Mouse (Mus musculus): Measurements from ENCODE around the gene Mrs2. TPM values are rescaled to one million over a fixed set of nuclear protein-coding genes. Genes with fewer than 3 reads are reported as not detected.
A peak's percentile ranks its signal among the peaks of the same experiment; 100 is the strongest.

The Mrs2 gene
- polyA plus RNA-seq, 1 experiment from 2014 or later, result 25.2 TPM

DNA sequence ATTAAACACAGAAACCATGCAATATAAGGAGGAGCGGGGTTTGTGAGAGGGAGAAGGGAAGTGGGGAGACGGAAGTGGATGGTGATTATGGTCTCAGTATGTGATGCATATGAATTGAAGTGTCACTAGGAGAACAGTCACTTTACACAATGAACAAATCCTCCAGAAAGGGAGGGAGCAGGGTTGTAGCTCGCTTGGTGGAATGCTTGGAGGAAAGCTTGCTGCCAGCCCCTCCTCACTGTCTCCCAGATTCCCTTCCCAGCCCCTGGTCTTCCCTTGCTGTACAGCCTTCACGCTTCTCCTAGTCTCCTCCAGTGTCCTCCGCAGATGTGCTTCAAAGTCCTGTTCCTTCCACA, 54.4 kb downstream of the Mrs2 start:
- Histone ChIP-seq H3K9me3 (ENCODE audit: control insufficient read depth, low read length) (no peaks in the 10 kb centered on the region), H3K27me3 (ENCODE audit: control insufficient read depth, insufficient read depth, low read length) (no peaks in the 10 kb centered on the region), H3K4me1 (ENCODE audit: control insufficient read depth, insufficient read depth, low read length) (0 out of 2 replicates have a peak, but pooled peaks cover 3% of the 10 kb centered on the region), H3K4me2 (ENCODE audit: low read length) (peak overlapping the region; percentile 49), H3K9ac (replicated peaks; ENCODE audit: low read length) (no peak overlapping the region), H3K27ac (replicated peaks; ENCODE audit: low read depth, low read length) (no peak overlapping the region), H3K4me3 (replicated peaks; ENCODE audit: low read depth, low read length) (peak overlapping the region; percentile 21; the same call in 1 of the 2 replicates), H3K36me3 (ENCODE audit: control insufficient read depth, insufficient read depth, low read length) (no peaks in the 10 kb centered on the region)
- DNase-seq, result peak; percentile 13
- ATAC-seq (ENCODE audit: low FRiP score, low TSS enrichment), result 0 out of 2 replicates have a peak, but pooled peaks have one; percentile 34
- WGBS, result 25% methylated on average over 5 of the region's 5 CpGs

DNA sequence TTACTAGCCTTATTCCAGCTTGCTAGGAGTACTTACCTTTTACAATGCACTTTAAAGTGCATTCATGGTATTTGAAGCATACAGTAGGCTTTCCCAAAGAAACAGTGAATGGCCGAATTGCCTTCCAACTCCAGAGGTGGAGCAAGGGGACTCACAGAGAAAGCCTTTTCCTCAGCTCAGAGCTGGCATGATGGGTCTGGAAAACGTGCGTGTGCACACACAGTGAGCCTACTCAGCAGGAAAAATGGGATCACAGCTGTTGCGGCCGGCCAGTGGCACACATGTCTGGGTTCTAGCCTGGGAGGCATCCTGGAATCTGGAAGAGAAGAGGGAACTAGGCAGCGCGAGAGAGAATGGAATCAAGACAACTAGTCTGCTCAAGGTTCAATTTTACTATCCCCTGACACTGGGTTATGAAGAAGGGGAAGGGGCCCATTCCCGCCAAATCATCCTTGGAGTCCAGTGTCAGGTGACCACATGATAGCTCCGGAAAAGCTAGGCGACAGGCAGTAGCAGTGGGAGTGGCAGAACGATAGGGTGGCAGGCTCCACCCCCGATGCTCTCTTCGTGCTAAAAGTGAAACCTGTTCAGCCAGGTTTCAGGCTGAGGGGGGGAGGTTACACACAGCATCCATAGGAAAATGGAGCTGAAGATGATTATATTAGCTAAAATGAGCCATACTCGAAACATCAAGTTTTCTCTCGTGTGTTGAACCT, 54.9 kb downstream of the Mrs2 start:
- Histone ChIP-seq H3K9ac (replicated peaks; ENCODE audit: low read length) (no peak overlapping the region), H3K27ac (replicated peaks; ENCODE audit: low read depth, low read length) (no peak overlapping the region)
- WGBS, result 25% methylated on average over 15 of the region's 15 CpGs

DNA sequence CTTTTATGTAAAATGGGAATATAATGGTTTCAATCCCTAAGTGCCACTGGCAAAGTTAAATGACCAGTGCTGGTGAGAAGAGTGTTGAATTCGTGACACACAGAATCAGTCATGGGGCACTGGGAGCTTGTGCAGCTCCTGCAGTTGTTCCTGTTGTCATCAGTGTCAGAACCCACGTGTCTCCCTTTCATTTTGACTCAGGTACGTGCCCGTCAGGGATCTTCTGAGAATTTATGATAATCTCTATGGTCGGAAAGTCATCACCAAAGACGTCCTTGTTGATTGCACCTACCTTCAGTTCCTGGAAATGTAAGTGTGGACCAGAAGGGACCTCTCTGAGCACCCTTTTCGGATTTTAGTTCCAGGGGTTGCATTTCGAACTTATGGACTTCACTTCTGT, 58.1 kb downstream of the Mrs2 start:
- Histone ChIP-seq H3K4me3 (replicated peaks; ENCODE audit: low read depth, low read length) (no peak overlapping the region), H3K9ac (replicated peaks; ENCODE audit: low read length) (no peak overlapping the region), H3K27ac (replicated peaks; ENCODE audit: low read depth, low read length) (no peak overlapping the region), H3K36me3 (ENCODE audit: control insufficient read depth, insufficient read depth, low read length) (no peaks in the 10 kb centered on the region), H3K9me3 (ENCODE audit: control insufficient read depth, low read length) (no peaks in the 10 kb centered on the region), H3K27me3 (ENCODE audit: control insufficient read depth, insufficient read depth, low read length) (no peaks in the 10 kb centered on the region), H3K4me1 (ENCODE audit: control insufficient read depth, insufficient read depth, low read length) (0 out of 2 replicates have a peak, but pooled peaks cover 3% of the 10 kb centered on the region), H3K4me2 (ENCODE audit: low read length) (no peak overlapping the region)
- WGBS, result 90% methylated on average over 8 of the region's 8 CpGs
- ATAC-seq (ENCODE audit: low FRiP score, low TSS enrichment) (no peak), DNase-seq (no peak)

More for the DNA sequence above, 54.9 kb downstream of the Mrs2 start:
- Histone ChIP-seq H3K9me3 (ENCODE audit: control insufficient read depth, low read length) (no peaks in the 10 kb centered on the region), H3K4me1 (ENCODE audit: control insufficient read depth, insufficient read depth, low read length) (0 out of 2 replicates have a peak, but pooled peaks cover 3% of the 10 kb centered on the region), H3K27me3 (ENCODE audit: control insufficient read depth, insufficient read depth, low read length) (no peaks in the 10 kb centered on the region), H3K36me3 (ENCODE audit: control insufficient read depth, insufficient read depth, low read length) (no peaks in the 10 kb centered on the region), H3K4me2 (ENCODE audit: low read length) (peak overlapping the region; percentile 49), H3K4me3 (replicated peaks; ENCODE audit: low read depth, low read length) (peak overlapping the region; percentile 21; the same call in 1 of the 2 replicates)
- DNase-seq, result peak; percentile 37
- no peak for ATAC-seq (ENCODE audit: low FRiP score, low TSS enrichment)

DNA sequence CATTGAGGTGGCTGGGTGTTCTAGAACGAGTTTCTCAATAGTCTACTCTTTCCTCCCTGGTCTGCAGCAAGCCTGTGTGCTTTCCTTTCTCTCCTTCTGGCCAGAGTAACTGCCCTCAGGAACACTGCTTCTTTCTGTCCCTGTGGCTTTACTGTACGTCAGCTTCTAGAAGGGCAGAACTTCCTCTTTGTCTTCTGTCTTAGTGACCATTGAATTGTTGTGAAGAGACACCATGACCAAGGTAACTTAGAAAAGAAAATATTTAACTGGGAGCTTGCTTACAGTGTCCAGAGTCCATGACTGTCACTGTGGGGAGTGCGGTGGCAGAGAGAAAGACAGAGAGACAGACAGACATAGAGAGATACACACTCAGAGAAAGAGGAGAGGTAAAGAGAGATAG, 60.1 kb downstream of the Mrs2 start:
- no peaks in the 10 kb centered on the region for H3K9me3 ChIP-seq (ENCODE audit: control insufficient read depth, low read length)
- WGBS, result 77% methylated on average over 3 of the region's 3 CpGs
- no peak for ATAC-seq (ENCODE audit: low FRiP score, low TSS enrichment)
- no peak overlapping the region for H3K4me3 ChIP-seq (replicated peaks; ENCODE audit: low read depth, low read length)
- H3K9ac ChIP-seq (replicated peaks; ENCODE audit: low read length), result no peak overlapping the region
- 0 out of 2 replicates have a peak, but pooled peaks cover under 1% of the 10 kb centered on the region for H3K4me1 ChIP-seq (ENCODE audit: control insufficient read depth, insufficient read depth, low read length)
- no peak for DNase-seq
- H3K4me2 ChIP-seq (ENCODE audit: low read length), result no peak overlapping the region
- H3K27me3 ChIP-seq (ENCODE audit: control insufficient read depth, insufficient read depth, low read length), result no peaks in the 10 kb centered on the region
- H3K36me3 ChIP-seq (ENCODE audit: control insufficient read depth, insufficient read depth, low read length), result no peaks in the 10 kb centered on the region
- no peak overlapping the region for H3K27ac ChIP-seq (replicated peaks; ENCODE audit: low read depth, low read length)

DNA sequence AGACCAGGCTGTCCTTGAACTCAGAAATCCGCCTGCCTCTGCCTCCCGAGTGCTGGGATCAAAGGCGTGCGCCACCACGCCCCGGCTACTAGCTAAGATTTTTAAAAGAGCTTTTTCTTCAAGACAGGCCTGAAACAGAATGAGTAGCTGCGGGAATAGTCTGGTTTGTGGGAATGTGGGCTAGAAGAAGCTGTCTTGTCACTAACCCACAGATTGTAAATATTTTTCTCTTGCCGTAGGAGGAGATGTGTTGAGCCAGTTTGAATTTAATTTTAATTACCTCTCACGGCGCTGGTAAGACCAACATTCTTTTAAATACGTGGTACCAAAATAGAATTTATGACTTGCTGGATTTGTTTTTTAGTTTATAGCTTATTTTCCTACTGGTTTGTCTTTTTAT, 61.5 kb downstream of the Mrs2 start:
- Histone ChIP-seq H3K27ac (replicated peaks; ENCODE audit: low read depth, low read length) (no peak overlapping the region), H3K27me3 (ENCODE audit: control insufficient read depth, insufficient read depth, low read length) (no peaks in the 10 kb centered on the region), H3K9ac (replicated peaks; ENCODE audit: low read length) (no peak overlapping the region), H3K9me3 (ENCODE audit: control insufficient read depth, low read length) (no peaks in the 10 kb centered on the region), H3K4me3 (replicated peaks; ENCODE audit: low read depth, low read length) (no peak overlapping the region), H3K4me1 (ENCODE audit: control insufficient read depth, insufficient read depth, low read length) (no peaks in the 10 kb centered on the region), H3K36me3 (ENCODE audit: control insufficient read depth, insufficient read depth, low read length) (no peaks in the 10 kb centered on the region), H3K4me2 (ENCODE audit: low read length) (no peak overlapping the region)
- no peak for ATAC-seq (ENCODE audit: low FRiP score, low TSS enrichment)
- WGBS, result 95% methylated on average over 11 of the region's 11 CpGs
- DNase-seq, result no peak

DNA sequence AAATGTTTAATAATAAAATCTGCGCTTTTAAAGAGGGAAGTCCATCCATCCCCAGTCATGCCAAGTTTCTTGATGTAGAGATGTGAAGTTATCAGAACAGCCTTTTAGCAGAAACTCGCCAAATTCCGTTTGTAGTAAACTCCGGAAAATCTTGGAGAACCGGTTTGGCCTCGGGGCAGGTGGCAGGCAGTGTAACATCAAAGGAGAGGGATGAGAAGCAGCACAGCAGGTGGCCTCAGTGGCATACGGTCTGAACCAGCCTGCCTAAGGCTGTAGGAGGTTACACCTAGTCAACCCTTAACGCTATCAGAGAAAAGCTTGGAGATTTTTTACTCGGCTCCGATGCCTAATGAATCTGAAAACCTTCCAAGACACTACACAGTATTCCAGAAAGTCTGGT, 64.7 kb downstream of the Mrs2 start:
- H3K9ac ChIP-seq (replicated peaks; ENCODE audit: low read length), result no peak overlapping the region
- 25% methylated on average over 10 of the region's 10 CpGs for WGBS
- no peaks in the 10 kb centered on the region for H3K27me3 ChIP-seq (ENCODE audit: control insufficient read depth, insufficient read depth, low read length)
- H3K4me1 ChIP-seq (ENCODE audit: control insufficient read depth, insufficient read depth, low read length), result no peaks in the 10 kb centered on the region
- H3K9me3 ChIP-seq (ENCODE audit: control insufficient read depth, low read length), result no peaks in the 10 kb centered on the region
- no peaks in the 10 kb centered on the region for H3K36me3 ChIP-seq (ENCODE audit: control insufficient read depth, insufficient read depth, low read length)
- no peak overlapping the region for H3K4me2 ChIP-seq (ENCODE audit: low read length)
- H3K4me3 ChIP-seq (replicated peaks; ENCODE audit: low read depth, low read length), result no peak overlapping the region
- DNase-seq (peak; percentile 33), ATAC-seq (ENCODE audit: low FRiP score, low TSS enrichment) (no peak)
- no peak overlapping the region for H3K27ac ChIP-seq (replicated peaks; ENCODE audit: low read depth, low read length)

DNA sequence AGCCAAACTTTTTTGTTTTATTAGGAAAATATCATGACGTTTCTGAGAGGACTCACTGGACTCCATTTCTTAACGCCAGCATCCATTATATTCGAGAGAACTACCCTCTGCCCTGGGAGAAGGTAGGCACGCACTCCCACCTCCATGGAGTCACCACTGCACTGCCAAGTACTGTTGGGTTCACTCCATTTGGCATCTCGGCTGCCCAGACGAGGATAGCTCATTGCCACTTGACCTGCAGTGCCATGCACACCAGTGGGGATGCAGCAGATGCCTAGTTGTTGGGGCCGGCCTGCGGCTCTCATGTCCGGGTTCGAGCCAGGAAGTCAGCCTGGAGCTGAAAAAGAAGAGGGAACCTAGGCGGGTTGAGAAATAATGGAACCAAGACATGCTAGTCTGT, 65.1 kb downstream of the Mrs2 start:
- no peak overlapping the region for H3K4me3 ChIP-seq (replicated peaks; ENCODE audit: low read depth, low read length)
- 63% methylated on average over 11 of the region's 11 CpGs for WGBS
- ATAC-seq (ENCODE audit: low FRiP score, low TSS enrichment) (no peak), DNase-seq (no peak)
- H3K27ac ChIP-seq (replicated peaks; ENCODE audit: low read depth, low read length), result no peak overlapping the region
- H3K4me1 ChIP-seq (ENCODE audit: control insufficient read depth, insufficient read depth, low read length), result no peaks in the 10 kb centered on the region
- no peak overlapping the region for H3K9ac ChIP-seq (replicated peaks; ENCODE audit: low read length)
- no peaks in the 10 kb centered on the region for H3K27me3 ChIP-seq (ENCODE audit: control insufficient read depth, insufficient read depth, low read length)
- no peaks in the 10 kb centered on the region for H3K9me3 ChIP-seq (ENCODE audit: control insufficient read depth, low read length)
- no peaks in the 10 kb centered on the region for H3K36me3 ChIP-seq (ENCODE audit: control insufficient read depth, insufficient read depth, low read length)
- no peak overlapping the region for H3K4me2 ChIP-seq (ENCODE audit: low read length)

DNA sequence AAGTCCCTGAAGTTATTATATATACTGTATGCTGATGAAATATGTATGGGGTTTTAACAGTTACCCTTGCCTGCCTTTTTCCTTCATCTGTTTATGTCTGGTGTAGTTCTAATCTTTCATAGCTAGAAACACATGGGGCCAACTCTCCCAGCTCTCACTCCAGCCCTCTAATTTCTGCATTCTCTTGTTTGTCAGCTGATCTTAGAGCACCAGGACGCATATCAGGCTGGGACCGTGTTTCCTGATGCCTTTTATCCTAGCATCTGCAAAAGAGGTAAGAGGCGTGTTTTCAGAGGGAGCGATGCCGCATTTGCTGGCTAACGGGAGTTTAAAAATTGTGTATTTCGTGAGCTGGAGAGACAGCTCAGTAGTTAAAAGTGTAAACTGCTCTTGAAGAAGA, 67.5 kb downstream of the Mrs2 start:
- Histone ChIP-seq H3K9ac (replicated peaks; ENCODE audit: low read length) (no peak overlapping the region), H3K4me3 (replicated peaks; ENCODE audit: low read depth, low read length) (no peak overlapping the region), H3K27ac (replicated peaks; ENCODE audit: low read depth, low read length) (no peak overlapping the region), H3K27me3 (ENCODE audit: control insufficient read depth, insufficient read depth, low read length) (no peaks in the 10 kb centered on the region), H3K4me1 (ENCODE audit: control insufficient read depth, insufficient read depth, low read length) (no peaks in the 10 kb centered on the region), H3K36me3 (ENCODE audit: control insufficient read depth, insufficient read depth, low read length) (no peaks in the 10 kb centered on the region), H3K4me2 (ENCODE audit: low read length) (no peak overlapping the region), H3K9me3 (ENCODE audit: control insufficient read depth, low read length) (no peaks in the 10 kb centered on the region)
- ATAC-seq (ENCODE audit: low FRiP score, low TSS enrichment) (no peak), DNase-seq (no peak)
- 87% methylated on average over 7 of the region's 7 CpGs for WGBS

DNA sequence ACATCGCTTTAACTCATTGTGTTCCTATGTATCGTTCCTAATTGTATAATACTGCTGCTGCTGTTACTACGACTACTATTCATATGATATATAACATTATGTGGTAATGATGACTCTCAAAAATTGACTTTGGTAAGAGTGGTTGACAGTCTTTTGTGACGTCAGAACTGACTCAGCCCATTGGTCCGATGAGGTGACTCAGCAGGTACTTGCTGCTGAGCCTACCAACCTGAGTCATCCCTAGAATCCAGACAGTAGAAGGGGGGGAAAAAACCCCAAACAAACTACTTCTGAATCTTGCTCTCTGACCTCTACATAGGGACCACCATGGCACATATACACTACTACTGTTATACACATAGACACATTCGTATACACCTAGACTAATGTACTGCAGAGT, 71.3 kb downstream of the Mrs2 start:
- DNase-seq, result no peak
- Histone ChIP-seq H3K9ac (replicated peaks; ENCODE audit: low read length) (no peak overlapping the region), H3K27me3 (ENCODE audit: control insufficient read depth, insufficient read depth, low read length) (no peaks in the 10 kb centered on the region), H3K4me1 (ENCODE audit: control insufficient read depth, insufficient read depth, low read length) (no peaks in the 10 kb centered on the region), H3K27ac (replicated peaks; ENCODE audit: low read depth, low read length) (no peak overlapping the region), H3K36me3 (ENCODE audit: control insufficient read depth, insufficient read depth, low read length) (no peaks in the 10 kb centered on the region), H3K4me3 (replicated peaks; ENCODE audit: low read depth, low read length) (no peak overlapping the region), H3K4me2 (ENCODE audit: low read length) (no peak overlapping the region), H3K9me3 (ENCODE audit: control insufficient read depth, low read length) (no peaks in the 10 kb centered on the region)
- WGBS, result 92% methylated on average over 6 of the region's 6 CpGs
- no peak for ATAC-seq (ENCODE audit: low FRiP score, low TSS enrichment)

All from midbrain, embryonic 14.5 days (tissue).